Mouse (Mus musculus) C2C12 (cell line): ENCODE measurements around the gene Cyp26b1.

Experiments used
- CTCF ChIP-seq: IDR thresholded peaks from one replicate; pipeline ENCODE4 v1.5.1; 2011; ENCODE audit not compliant: control insufficient read depth, insufficient read depth, insufficient read length
- MYOD1 ChIP-seq: IDR thresholded peaks from one replicate; pipeline ENCODE4 v1.6.1; 2011; ENCODE audit warnings: low read depth; ENCODE audit not compliant: control insufficient read depth, insufficient read length

GRCm38 (mm10) chr6:84581833-84582445 lies 11.8 kb downstream of the Cyp26b1 start:
- TF ChIP-seq CTCF, result no peak
- TF ChIP-seq MYOD1, result no peak
